Mouse (Mus musculus): ENCODE measurements around the gene Iqgap3.

Gene Iqgap3

GRCm38 (mm10) chr3:88094126-88094525, 12.4 kb downstream of the Iqgap3 start:
- DNase-seq (ENCODE audit: low spot score in 2 of 2): no peak

- no peak for DNase-seq (ENCODE audit: low spot score in 2 of 2)
Observed at GRCm38 (mm10) chr3:88097666-88098065, 15.9 kb downstream of the Iqgap3 start.

DNA sequence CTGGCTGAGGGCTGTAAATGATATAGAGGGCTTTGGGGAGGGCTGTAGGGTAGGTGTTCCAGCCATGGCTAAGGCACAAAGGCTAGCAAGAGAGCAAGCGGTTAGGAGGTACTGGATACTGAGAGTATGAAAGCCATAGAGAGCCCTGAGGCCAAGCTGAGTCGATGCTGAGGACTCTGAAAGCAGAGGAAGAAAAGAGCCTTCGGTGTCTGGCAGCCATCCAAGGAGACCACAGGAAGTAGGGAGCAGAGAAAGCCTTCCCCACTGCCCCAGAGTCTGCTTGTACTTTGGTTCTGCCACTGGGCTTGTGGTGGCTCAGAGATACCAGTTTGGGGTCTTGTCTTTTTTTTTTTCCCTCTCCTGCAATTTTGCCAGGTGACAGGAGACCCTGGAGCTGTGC, 18.5 kb downstream of the Iqgap3 start:
- no peak for DNase-seq (ENCODE audit: low spot score in 2 of 2)

DNA sequence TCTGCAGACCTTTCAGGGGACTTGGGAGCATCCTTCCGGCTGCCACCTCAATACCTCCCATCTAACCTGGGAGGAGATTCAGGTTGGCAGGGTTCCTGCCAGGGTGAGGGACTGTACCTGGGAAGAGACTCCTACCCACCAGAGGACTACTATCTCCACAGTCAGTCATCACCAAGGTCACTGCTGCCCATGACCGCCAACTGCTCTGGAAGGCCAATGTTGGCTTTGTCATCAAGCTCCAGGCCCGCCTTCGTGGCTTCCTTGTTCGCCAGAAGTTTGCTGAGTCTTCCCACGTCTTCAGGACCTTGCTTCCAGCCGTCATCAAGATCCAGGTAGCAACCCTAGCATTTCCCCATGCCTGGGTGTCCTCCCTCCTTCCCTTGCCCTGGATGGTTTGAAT, 20.0 kb downstream of the Iqgap3 start:
- DNase-seq (ENCODE audit: low spot score in 2 of 2): no peak

DNA sequence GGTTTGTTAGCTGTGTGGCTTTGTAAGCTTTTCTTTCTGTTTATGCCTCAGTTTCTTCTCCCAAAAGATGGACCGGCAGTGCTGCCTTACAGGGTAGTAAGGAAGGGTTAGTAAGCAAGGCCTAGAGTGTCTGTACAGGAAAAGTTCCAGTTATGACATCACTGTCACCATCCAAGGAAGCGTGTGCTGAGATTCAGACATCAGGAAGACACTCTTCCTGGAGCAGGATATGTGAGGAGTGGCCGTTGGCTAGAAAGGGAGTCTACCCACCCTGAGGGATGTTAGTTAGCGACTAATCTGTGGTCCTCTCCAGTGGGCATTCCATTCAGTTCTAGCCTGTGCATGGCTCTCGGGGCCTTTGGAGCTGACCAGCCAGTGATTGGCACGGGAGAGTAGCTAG, 20.4 kb downstream of the Iqgap3 start:
- DNase-seq (ENCODE audit: low spot score in 2 of 2): no peak

DNA sequence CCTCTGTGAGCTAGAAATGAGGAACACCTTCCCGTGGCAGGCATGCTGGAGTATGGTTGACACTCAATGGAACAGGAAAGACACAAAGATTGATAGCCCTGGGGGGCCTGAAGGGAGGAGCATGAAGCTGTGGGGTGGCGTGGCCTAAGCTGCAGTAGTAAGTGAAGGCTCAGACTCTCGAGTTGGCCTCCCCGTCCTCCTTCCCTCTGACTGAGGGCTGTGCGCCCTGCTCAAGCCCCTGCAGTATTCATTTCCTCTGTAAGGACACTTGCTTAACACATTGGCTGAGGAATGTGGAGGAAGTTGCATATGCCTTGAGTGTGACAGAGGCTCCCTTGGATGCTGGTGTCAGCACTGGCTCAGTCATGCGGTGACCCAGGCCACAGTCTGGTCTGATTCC, 20.8 kb downstream of the Iqgap3 start:
- no peak for DNase-seq (ENCODE audit: low spot score in 2 of 2)

DNA sequence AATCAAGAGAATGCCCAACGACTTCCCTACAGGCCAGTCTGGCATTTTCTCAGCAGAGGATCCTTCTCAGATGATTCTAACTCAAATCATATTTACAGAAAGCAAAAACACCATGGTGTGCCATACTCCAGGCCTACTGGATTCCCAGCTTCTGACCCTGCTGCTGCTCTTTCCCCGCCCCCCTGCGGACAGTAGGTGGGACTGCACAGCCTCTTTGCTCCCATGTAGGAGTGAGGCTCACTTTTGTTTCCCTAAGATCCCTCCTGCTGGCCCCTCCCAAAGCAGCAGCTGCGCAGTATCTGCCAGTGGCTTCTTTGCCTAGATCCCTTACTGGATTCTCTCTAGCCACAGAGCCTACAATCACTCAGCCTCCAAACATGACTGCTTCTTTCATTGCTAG, 24.4 kb downstream of the Iqgap3 start:
- DNase-seq (ENCODE audit: low spot score in 2 of 2): no peak

- no peak for DNase-seq (ENCODE audit: low spot score in 2 of 2)
Observed at GRCm38 (mm10) chr3:88109126-88109525, 27.4 kb downstream of the Iqgap3 start.

- DNase-seq (ENCODE audit: low spot score in 2 of 2): no peak
Observed at GRCm38 (mm10) chr3:88114396-88114795, 32.6 kb downstream of the Iqgap3 start.

DNA sequence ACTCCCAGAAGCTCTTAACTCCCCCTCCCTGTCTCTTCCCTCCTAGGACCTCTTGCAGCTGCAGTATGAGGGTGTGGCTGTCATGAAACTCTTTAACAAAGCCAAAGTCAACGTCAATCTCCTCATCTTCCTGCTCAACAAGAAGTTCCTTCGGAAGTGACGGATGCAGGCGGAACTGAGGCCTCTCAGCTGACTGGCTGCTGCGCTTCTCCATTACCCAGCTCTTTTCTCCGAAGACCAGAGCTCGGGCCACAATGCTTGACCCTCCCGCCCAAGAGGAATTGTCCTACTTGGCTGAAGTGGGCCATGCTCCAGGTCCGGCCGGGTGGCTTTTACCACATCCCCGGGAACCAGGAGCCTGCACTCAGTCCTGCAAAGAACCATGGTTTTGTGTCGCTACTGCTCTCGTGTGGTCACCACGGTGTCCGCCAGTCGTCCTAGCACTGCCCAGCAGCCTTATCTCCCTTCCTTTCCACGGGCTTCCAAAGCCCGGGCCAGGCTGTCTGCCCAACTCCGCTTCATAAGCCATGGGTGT, 38.4 kb downstream of the Iqgap3 start:
- DNase-seq (ENCODE audit: low spot score in 2 of 2): no peak

DNA sequence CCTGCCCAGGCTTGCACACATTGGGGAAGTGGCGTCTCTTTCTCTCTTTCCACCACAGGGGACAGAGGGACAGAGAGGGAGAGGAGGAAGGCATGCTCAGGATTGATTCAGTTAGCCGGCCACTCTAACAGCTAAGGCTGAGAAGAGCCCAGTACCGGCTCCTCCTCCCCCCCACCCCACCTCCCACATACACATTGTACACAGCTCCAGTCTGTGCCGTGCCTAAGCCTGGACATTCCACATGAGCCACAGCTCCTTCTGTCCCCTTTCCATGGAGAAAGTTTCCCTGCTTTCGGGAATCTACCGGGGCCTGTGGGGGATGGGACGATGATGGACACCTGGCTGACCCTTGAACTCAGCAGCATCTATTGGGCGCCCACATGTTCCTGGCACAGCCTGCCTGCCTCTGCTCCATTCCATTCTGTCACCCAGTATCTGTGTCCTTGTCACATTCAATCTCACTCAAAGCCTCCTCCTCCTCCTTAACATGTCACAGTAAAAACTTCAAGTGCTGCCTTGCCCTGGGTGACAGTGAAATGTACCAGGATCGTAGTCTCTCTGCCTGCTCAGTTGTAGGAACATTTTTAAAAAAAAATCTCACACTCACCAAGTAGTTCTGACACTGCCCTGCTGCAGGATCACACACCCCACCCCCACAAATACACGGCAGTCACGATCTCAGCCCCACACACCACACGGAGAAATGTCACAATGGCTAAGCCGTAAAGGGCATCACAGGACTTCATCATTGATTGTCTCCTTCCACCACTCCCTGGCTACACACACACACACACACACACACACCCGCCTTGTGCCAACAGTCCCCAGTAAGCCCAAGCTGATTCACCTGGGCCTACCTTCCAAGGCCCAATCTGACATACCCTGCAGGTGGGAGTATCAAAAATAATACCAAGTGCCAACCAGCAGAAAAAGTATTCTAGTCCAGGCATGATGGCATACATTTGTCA, 39.7 kb downstream of the Iqgap3 start:
- no peak for DNase-seq (ENCODE audit: low spot score in 2 of 2)

GRCm38 (mm10) chr3:88125195-88125594, 43.4 kb downstream of the Iqgap3 start:
- DNase-seq (ENCODE audit: low spot score in 2 of 2): no peak

DNA sequence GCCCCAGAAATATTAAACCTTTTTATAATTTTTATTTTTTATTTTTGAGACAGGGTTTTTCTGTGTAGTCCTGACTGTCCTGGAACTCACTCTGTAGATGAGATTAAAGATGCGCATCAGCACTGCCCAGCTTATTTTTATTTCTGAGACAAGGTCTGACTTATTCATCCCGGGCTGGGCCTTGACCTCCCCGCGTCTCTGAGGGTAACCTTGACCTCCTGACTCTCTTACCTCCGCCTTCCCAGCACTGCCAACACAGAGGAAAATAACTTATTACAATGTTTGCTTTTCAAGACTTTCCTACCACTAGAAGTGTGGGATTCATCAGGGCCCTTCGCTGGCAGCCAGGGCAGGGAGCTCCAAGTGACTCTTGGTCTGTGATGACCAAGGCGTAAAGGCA, 44.4 kb downstream of the Iqgap3 start:
- no peak for DNase-seq (ENCODE audit: low spot score in 2 of 2)

DNA sequence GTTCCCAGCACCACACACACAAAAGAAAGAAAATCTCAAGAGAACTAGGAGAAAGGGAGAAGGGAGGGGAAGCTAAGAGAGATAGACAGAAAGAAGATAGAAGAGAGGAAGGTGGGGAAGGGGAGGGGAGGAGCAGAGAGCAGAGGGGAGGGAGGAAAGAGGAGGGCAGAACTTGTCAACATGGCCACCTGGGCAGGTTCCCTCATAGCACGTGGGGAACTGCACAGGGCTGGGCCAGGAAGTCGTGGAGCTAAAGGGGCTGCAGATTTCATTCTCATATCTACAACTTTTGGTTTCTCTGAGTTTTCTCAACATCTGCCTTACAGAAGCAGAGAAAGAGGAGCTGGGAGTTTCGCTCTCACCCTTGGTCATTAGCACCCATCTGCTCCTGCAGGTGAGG, 45.9 kb downstream of the Iqgap3 start:
- no peak for DNase-seq (ENCODE audit: low spot score in 2 of 2)

GRCm38 (mm10) chr3:88128056-88128455, 46.3 kb downstream of the Iqgap3 start:
- no peak for DNase-seq (ENCODE audit: low spot score in 2 of 2)

GRCm38 (mm10) chr3:88129006-88129405, 47.2 kb downstream of the Iqgap3 start:
- no peak for DNase-seq (ENCODE audit: low spot score in 2 of 2)

- no peak for DNase-seq (ENCODE audit: low spot score in 2 of 2)
Observed at GRCm38 (mm10) chr3:88131071-88131470, 49.3 kb downstream of the Iqgap3 start.

- DNase-seq (ENCODE audit: low spot score in 2 of 2): no peak
Observed at GRCm38 (mm10) chr3:88132492-88132891, 50.7 kb downstream of the Iqgap3 start.

GRCm38 (mm10) chr3:88133187-88133771, 51.5 kb downstream of the Iqgap3 start:
- DNase-seq (ENCODE audit: low spot score in 2 of 2): peak in 1 of 2 experiments; percentile 15

- no peak for DNase-seq (ENCODE audit: low spot score in 2 of 2)
Observed at GRCm38 (mm10) chr3:88136346-88136745, 54.6 kb downstream of the Iqgap3 start.

DNA sequence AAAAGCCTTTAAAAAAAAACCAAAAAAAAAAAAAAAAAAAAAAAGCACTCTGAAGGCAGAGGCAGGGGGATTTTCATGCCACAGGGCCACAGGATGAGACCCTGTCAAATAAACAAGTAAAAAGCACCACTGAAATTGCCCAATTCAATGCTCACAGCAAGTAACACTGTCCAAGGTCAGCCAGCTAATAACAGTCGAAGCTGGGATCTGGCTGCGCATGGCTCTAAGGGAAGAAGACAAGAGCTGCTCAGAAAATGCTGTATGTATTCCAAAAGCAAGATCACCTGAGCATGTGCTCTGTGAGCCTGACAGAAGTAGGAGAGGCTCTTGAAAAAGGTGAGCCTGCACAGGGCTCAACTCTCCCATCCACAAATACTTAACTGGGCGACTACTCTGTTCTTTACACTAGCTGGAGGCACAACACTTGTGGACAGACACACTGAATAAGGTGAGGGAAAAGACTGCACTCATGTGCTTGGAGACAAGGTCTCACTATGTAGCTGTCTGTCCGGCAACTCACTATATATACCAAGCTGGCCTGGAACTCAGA, 55.2 kb downstream of the Iqgap3 start:
- DNase-seq (ENCODE audit: low spot score in 2 of 2): no peak

DNA sequence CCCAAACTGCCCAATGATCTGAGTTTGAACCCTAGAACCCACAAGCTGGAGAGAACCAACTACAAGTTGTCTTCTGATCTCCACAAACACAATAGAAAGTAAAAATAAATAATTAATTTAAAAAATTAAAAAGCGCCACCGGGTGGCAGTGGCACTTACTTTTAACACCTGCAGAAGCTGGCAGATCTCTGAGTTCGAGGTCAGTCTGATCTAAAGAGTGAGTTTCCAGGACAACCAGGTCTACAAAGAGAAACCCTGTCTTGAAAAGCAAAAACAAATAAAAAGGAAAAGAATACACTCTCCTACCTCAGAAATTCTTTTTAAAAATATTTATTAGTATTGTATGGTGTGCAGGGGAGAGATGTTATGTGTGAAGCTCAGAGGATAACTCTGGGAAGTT, 56.0 kb downstream of the Iqgap3 start:
- DNase-seq (ENCODE audit: low spot score in 2 of 2): peak in 1 of 2 experiments; percentile 43

All from spleen, postnatal 36 days (tissue).